Mouse (Mus musculus) intestine, postnatal 0 days (tissue): ENCODE data around the gene Pak3. TPM values are rescaled to one million over a fixed set of nuclear protein-coding genes. Genes with fewer than 3 reads are reported as not detected.

Experiments
- ATAC-seq: fragments of 200-750 bp; cut with Nextera tagmentation; 2 replicates; pipeline ENCODE4 v1.8.0; 2017; ENCODE audit warnings: mild to moderate bottlenecking, moderate TSS enrichment, moderate library complexity
- H3K27ac ChIP-seq: fragments of 300-500 bp; sonication (generic); 2 replicates; pipeline ENCODE4 v1.5.1; 2014; ENCODE audit warnings: mild to moderate bottlenecking, low read depth, low read length, moderate library complexity
- H3K27me3 ChIP-seq: fragments of 300-500 bp; sonication (generic); replicated peaks from 2 replicates; pipeline ENCODE4 v1.6.1; 2014; ENCODE audit warnings: low read length, mixed read lengths; ENCODE audit not compliant: control insufficient read depth, insufficient read depth
- H3K36me3 ChIP-seq: fragments of 300-500 bp; sonication (generic); 2 replicates; pipeline ENCODE4 v1.6.1; 2014; ENCODE audit warnings: mild to moderate bottlenecking, moderate library complexity; ENCODE audit not compliant: control insufficient read depth, insufficient read depth
- H3K4me1 ChIP-seq: fragments of 300-500 bp; sonication (generic); replicated peaks from 2 replicates; pipeline ENCODE4 v1.6.1; 2014; ENCODE audit warnings: antibody characterized with exemption, low read length, mixed read lengths; ENCODE audit not compliant: control insufficient read depth, insufficient read depth
- H3K4me2 ChIP-seq: fragments of 300-500 bp; sonication (generic); replicated peaks from 2 replicates; pipeline ENCODE4 v1.6.1; 2014; ENCODE audit warnings: low read depth, mild to moderate bottlenecking, moderate library complexity
- H3K4me3 ChIP-seq: fragments of 300-500 bp; sonication (generic); 2 replicates; pipeline ENCODE4 v1.5.1; 2014; ENCODE audit warnings: low read depth, low read length
- H3K9ac ChIP-seq: fragments of 300-500 bp; sonication (generic); 2 replicates; pipeline ENCODE4 v1.6.1; 2014; ENCODE audit warnings: mild to moderate bottlenecking, low read depth, low read length
- H3K9me3 ChIP-seq: fragments of 300-500 bp; sonication (generic); 2 replicates; pipeline ENCODE4 v1.6.1; 2016; ENCODE audit warnings: mixed run types; ENCODE audit not compliant: control insufficient read depth
- CTCF ChIP-seq: sonication (generic); IDR thresholded peaks from 2 replicates; pipeline ENCODE4 v1.5.1; 2016; ENCODE audit warnings: low read depth, mild to moderate bottlenecking, control low read depth, antibody characterized with exemption, moderate library complexity
- WGBS: fragments of 180-500 bp; shearing (Covaris S2); extraction: QIAGEN DNeasy Blood & Tissue Kit; methylation state at CpG from one replicate; pipeline ENCODE4 v1.1.7; 2014; 5-methylcytosine and 5-hydroxymethylcytosine counted together
- polyA plus RNA-seq: library from polyadenylated mRNA; unstranded; fragments of >200 nt; fragmentation: Nextera tagmentation; extraction: Ambion mirVana; gene quantifications from 2 replicates; pipeline ENCODE4 v1.2.1, GENCODE M21; 2015

Pak3 gene
- polyA plus RNA-seq, 1 experiment from 2014 or later, result 3.1 TPM

DNA sequence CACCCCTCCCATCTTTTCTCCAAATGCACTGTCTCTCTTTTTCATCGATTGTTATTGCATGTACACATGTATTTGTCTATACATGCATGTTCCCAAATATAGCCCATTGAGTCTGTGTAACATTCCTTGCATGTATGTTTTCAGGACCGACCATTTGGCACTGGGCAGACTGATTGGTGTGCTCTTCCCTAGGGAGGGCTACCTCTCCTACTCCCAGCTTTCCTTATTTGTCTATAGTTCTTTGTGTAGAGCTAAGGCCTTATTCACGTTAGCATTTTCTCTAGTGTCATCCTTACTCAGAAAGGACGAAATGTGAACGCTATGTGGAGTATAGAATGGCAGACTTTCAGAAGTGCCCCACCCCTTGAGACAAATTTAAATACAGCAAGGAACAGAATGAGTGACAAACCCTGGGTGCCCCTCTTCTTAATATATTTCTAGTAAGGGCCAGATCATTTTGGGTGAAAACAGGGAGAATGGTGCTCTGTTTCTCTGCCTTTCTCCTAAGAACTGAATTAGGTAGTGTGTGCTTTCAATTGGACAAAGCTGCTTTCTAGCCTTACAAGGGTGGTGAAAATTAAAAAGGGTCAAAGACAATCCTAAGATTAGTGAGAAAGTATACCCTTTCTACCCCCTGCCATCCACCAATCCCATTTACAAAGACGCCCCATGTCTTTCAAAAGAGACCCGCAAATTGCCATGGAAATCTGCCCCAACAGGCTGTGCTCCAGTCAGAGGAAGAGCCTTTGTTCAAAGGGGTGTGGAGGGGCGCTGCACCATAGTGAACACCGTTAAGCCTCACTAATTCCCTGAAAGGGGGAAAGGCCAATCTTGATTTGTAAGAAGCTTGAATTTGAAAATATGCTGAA, 136.2 kb downstream of the Pak3 start:
- H3K36me3 ChIP-seq, result no peaks in the 10 kb centered on the region
- no peaks in the 10 kb centered on the region for H3K9me3 ChIP-seq
- no peak overlapping the region for H3K9ac ChIP-seq
- no peak for ATAC-seq
- no peak overlapping the region for H3K4me2 ChIP-seq
- H3K27me3 ChIP-seq, result no peaks in the 10 kb centered on the region
- 47% methylated on average over 9 of the region's 9 CpGs for WGBS
- no peaks in the 10 kb centered on the region for H3K4me1 ChIP-seq
- no peak overlapping the region for H3K27ac ChIP-seq
- H3K4me3 ChIP-seq, result no peak overlapping the region
- no peak for TF ChIP-seq CTCF

DNA sequence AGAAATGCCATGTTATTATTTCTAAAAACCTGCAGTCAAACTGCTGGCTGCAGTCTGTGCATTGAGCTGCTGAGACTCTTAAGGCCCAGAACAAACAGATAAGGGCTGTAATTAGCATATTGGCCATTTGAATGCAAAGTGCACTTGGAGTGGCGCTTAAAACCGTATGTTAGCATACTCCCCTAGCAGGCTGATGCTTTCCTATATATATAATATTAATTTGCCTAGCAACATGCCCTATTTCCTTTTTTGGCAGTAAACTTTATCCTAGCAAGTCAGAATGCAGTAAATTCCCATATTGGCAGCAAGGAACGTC, 136.7 kb downstream of the Pak3 start:
- WGBS, result 29% methylated on average over 3 of the region's 3 CpGs
- no peak overlapping the region for H3K4me2 ChIP-seq
- ATAC-seq, result no peak
- no peak overlapping the region for H3K4me3 ChIP-seq
- H3K27me3 ChIP-seq, result no peaks in the 10 kb centered on the region
- no peak for TF ChIP-seq CTCF
- H3K36me3 ChIP-seq, result no peaks in the 10 kb centered on the region
- no peaks in the 10 kb centered on the region for H3K9me3 ChIP-seq
- H3K9ac ChIP-seq, result no peak overlapping the region
- no peaks in the 10 kb centered on the region for H3K4me1 ChIP-seq
- no peak overlapping the region for H3K27ac ChIP-seq

DNA sequence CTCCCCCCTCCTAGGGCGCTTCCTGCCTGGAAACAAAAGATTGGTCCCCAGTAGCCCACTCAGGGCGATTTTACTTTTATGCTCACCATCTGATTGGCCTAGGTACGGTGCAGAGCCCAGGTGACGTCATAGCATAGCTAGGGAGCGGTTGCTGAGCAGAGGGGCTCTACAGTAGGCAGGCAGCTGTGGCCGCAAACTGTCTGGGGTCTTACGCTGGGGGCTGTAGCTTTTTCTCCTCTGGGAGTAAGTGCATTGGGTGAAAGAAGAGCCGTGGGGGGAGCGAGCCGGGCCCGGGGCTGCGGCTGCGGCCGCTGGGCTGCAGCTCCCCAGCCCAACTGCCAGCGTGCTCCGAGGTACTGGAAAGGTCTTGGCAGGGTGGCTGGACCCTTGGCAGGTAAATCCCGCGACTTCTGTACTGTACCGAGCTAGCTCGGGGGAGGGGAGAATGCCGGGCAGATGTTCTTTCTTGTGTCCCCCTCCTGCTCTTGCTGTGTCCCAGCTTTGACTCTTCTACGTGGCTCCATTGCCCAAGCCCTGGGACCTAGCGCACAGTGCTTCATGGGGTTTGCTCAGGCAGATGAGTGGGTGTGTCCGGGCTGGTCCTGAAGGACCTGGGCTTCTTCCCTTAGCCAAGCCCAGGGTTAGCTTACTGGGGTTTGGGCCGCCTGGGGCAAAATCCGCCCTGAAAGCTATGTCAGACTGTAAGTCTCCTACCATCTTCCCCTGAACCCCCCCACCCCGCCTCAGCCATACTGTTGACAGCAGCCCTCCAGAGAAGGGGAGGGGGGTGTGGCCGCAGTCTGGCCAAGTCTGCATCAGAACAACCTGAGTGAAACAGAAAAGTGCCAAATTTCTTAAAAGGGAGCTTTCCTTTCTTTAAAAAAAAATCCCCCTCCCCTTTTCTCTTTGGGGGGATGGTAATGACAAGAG, 146.1 kb downstream of the Pak3 start:
- no peak overlapping the region for H3K9ac ChIP-seq
- ATAC-seq, result peak; percentile 33; the same call in 1 of the 2 replicates
- WGBS, result 19% methylated on average over 27 of the region's 28 CpGs

DNA sequence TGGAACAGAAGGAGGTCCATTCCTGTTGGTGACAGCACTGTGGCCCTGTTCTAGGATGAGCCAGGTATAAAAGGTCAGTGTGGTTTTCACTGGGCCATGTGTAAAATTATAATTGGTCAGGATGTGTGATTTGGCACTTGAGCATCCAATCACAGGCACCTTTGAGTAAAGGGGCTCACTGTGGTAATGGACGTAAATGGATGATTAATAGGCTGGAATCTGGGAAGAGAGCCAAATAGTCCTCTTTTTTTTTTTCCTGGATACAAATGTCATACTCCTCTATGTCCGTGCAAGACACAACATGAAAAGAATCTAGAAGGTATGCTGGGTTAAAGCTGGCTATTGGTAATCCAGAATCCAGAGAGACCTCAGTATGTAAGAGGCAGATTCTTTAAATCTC, 147.4 kb downstream of the Pak3 start:
- 55% methylated on average over 2 of the region's 2 CpGs for WGBS
- H3K4me1 ChIP-seq, result no peaks in the 10 kb centered on the region
- no peak for TF ChIP-seq CTCF

More for the DNA sequence above, 146.1 kb downstream of the Pak3 start:
- Histone ChIP-seq H3K4me1 (no peaks in the 10 kb centered on the region), H3K9me3 (no peaks in the 10 kb centered on the region), H3K27me3 (no peaks in the 10 kb centered on the region), H3K36me3 (no peaks in the 10 kb centered on the region), H3K4me3 (peak overlapping the region; percentile 32), H3K4me2 (peak overlapping the region; percentile 64), H3K27ac (no peak overlapping the region)
- TF ChIP-seq CTCF, result no peak

DNA sequence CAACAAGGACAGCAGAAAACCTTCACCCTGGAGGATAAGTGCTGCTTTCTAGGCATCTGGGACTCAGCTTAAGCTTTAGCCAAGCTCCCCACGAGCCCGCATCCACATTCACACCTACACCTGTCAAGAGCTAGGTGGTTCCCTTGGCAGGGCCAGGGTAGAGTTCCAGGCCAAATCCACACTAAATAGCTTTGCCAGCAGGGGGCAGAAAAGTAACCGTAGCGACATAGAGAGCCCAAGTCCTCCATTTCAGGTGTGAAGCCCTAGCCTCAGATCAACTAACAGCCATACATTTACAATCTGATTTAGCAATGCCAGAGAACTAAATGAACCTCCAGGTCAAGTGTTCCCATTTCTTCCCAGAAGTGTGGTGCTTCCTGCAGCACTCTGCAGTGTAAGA, 148.6 kb downstream of the Pak3 start:
- no peak overlapping the region for H3K4me2 ChIP-seq
- ATAC-seq, result no peak
- H3K9me3 ChIP-seq, result no peaks in the 10 kb centered on the region
- no peaks in the 10 kb centered on the region for H3K4me1 ChIP-seq
- WGBS, result 37% methylated on average over 4 of the region's 4 CpGs
- H3K9ac ChIP-seq, result no peak overlapping the region
- no peaks in the 10 kb centered on the region for H3K27me3 ChIP-seq
- peak; percentile 27; the same call in 1 of the 2 replicates for TF ChIP-seq CTCF
- no peak overlapping the region for H3K27ac ChIP-seq
- H3K36me3 ChIP-seq, result no peaks in the 10 kb centered on the region
- H3K4me3 ChIP-seq, result no peak overlapping the region

More for the DNA sequence above, 147.4 kb downstream of the Pak3 start:
- ATAC-seq, result no peak
- Histone ChIP-seq H3K9ac (no peak overlapping the region), H3K27me3 (no peaks in the 10 kb centered on the region), H3K4me2 (no peak overlapping the region), H3K36me3 (no peaks in the 10 kb centered on the region), H3K4me3 (no peak overlapping the region), H3K27ac (no peak overlapping the region), H3K9me3 (no peaks in the 10 kb centered on the region)

DNA sequence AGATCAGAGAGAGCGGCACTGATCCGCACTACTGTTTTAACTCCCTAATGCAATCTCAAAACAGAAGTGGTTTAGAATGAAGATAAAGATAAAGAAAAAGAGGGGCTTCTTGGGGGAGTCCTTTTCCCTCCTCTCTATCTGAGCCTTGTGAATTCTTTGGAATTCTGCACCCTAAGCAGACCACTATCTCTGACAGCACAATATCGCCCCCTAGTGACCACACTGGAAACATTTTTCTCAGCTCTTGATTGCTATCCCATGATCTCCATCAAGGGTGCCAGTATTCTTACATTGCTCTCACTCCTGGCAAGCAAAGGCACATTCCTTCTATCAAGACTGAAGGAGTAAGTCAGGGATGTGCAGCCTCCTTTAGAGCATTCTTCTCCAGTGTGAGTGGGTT, 149.9 kb downstream of the Pak3 start:
- no peaks in the 10 kb centered on the region for H3K9me3 ChIP-seq
- no peak for ATAC-seq
- no peaks in the 10 kb centered on the region for H3K27me3 ChIP-seq
- no peaks in the 10 kb centered on the region for H3K36me3 ChIP-seq
- H3K4me2 ChIP-seq, result no peak overlapping the region
- no peak overlapping the region for H3K9ac ChIP-seq
- H3K4me1 ChIP-seq, result no peaks in the 10 kb centered on the region
- peak; percentile 72 for TF ChIP-seq CTCF
- 56% methylated on average over 3 of the region's 3 CpGs for WGBS
- no peak overlapping the region for H3K27ac ChIP-seq
- H3K4me3 ChIP-seq, result no peak overlapping the region
